Mouse (Mus musculus) spleen, adult 2 months (tissue): Measurements from ENCODE around the gene Atp1b1.

Experiments
- CTCF ChIP-seq: fragments of 200-500 bp; IDR thresholded peaks from 2 replicates; pipeline ENCODE4 v1.5.1; 2011; ENCODE audit warnings: mild to moderate bottlenecking, inconsistent platforms; ENCODE audit not compliant: insufficient read depth, insufficient read length, insufficient replicate concordance; ENCODE audit errors: extremely low read depth
- POLR2A ChIP-seq: fragments of 200-500 bp; IDR thresholded peaks from 2 replicates; pipeline ENCODE4 v1.6.1; 2011; ENCODE audit warnings: low read depth, low read length, inconsistent platforms

- TF ChIP-seq CTCF (no peak), POLR2A (no peak)
Measured at GRCm38 (mm10) chr1:164492476-164492875, 34.3 kb upstream of the Atp1b1 start.
